Mouse (Mus musculus): Measurements from ENCODE around the gene Gm2115. TPM values are rescaled to one million over a fixed set of nuclear protein-coding genes. Genes with fewer than 3 reads are reported as not detected.

Gm2115 gene
- total RNA-seq, 4 experiments from 2014 or later, result 56.1 to 86.9 (median 68.5) TPM

- no peak for DNase-seq (ENCODE audit: low spot score in 2 of 2)
Observed at GRCm38 (mm10) chr7:84586360-84587100, 57.8 kb downstream of the Gm2115 start.

- no peak for DNase-seq (ENCODE audit: low spot score in 2 of 2)
Observed at GRCm38 (mm10) chr7:84587101-84587783, 58.5 kb downstream of the Gm2115 start.

- no peak for DNase-seq (ENCODE audit: low spot score in 2 of 2)
Observed at GRCm38 (mm10) chr7:84590622-84591021, 61.9 kb downstream of the Gm2115 start.

DNA sequence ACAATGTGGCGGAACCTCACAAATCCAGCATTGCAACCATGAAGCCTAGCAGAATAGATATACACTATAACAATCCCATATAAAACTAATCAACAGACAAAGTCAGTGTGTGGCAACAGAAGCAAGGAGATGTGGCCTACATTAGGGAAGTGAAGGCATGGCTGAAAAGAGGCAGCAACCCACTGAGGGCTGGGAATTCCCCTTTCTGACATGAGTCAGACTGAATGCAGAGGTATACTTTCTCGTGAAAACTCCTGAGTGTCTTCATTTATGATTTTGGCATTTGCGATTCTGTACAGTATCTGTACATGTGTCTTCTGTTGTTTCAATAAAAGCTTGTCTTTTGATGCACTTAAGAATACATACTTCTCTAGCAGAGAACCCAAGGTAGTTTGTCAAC is 62.6 kb downstream of the Gm2115 start:
- no peak for DNase-seq (ENCODE audit: low spot score in 2 of 2)

DNA sequence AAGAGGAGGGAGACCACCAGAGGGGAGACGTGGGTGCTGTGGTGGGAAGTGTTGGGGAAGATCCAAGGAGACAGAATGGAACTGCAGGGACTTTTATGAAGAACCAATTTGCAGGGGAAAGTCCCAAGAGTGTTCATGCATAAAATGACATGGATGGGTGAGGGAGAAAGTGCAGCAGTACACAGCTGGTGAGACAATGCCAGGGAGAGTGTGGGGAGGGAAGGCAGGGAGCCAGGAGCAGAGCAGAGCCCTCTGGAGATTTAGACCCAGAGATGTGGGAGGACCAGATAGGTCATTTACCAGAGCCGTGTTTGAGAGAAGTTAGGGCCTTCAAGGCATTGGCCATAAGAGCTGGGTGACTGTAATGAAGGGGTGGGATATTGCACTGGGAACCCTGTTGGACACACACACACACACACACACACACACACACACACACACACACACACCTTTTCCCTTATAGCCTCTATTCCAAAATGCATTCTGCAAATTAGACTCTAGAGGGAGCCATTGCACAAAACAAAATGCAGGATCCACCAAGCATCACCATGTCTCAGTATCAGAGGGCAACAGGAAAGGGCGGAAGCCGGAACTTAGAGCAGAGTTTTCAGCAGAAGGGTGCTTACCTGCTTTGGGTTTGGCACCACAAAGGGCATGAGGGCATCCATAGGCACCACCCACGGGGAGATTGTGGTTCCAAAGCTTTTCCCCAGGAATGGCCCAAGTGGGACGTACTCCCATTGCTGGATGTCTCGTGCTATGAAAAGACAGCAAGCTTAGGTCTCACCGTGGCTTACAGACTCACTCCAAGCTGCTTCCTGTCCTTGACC is 65.5 kb downstream of the Gm2115 start:
- DNase-seq (ENCODE audit: low spot score in 2 of 2), result peak in 1 of 2 experiments; percentile 34

- DNase-seq (ENCODE audit: low spot score in 2 of 2), result no peak
Observed at GRCm38 (mm10) chr7:84594917-84595303, 66.2 kb downstream of the Gm2115 start.

DNA sequence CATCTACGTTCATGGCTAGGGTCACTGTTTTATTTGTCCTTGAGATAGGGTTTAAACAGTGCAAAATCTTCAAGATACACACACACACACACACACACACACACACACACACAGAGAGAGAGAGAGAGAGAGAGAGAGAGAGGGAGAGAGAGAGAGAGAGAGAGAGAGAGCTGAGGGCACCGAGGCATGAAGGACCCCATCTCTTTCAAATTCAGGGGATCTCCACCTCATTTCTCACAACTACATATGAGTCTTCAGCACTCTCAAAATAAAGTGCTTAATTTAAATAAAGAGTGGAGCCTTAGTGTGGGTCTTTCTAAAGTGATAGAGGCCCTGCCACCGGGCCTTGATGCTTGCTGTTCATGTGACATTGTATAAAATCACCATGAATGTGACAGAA is 67.2 kb downstream of the Gm2115 start:
- DNase-seq (ENCODE audit: low spot score in 2 of 2), result no peak

DNA sequence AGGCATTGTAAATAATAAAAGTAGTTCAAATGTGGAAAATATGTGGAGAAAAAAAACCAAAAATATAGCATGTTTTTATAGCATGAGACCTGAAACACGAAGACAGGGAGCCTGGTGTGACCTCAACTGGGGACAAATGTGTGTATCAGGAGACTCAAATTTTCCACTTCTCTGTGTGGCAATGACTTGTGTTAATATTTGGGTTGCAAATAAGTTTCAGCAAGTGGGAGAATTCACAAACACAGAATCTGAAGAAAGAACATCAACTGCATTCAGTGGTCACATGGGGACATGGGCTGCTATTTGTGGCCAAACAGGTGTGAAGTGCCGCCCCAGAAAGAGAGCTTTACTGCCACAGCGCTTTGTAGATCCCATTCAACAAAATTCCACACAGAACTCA is 67.9 kb downstream of the Gm2115 start:
- DNase-seq (ENCODE audit: low spot score in 2 of 2), result no peak

- DNase-seq (ENCODE audit: low spot score in 2 of 2), result no peak
Observed at GRCm38 (mm10) chr7:84600631-84601030, 71.9 kb downstream of the Gm2115 start.

DNA sequence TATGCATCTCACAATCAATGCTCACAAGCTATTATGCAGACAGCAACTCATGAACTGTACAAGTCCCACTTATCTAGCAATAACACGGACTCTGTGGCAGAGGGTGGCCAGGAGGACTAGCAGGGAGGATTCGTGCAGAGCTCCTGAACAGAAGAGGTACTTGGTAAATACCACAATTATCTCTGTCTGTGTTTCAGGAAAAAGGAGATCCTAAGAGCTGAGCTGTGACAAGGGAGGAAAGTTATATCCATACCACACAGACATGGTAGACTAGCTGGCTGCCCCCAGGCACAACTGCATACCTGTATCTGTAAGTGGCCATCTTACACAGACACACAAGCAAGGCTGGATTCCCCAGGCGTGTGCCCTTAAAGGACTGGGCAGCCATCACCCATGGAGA is 72.6 kb downstream of the Gm2115 start:
- no peak for DNase-seq (ENCODE audit: low spot score in 2 of 2)

GRCm38 (mm10) chr7:84604501-84604900 is 75.7 kb downstream of the Gm2115 start:
- no peak for DNase-seq (ENCODE audit: low spot score in 2 of 2)

GRCm38 (mm10) chr7:84605033-84605687 is 76.4 kb downstream of the Gm2115 start:
- DNase-seq (ENCODE audit: low spot score in 2 of 2), result peak in 1 of 2 experiments; percentile 18

GRCm38 (mm10) chr7:84605704-84606292 is 77.0 kb downstream of the Gm2115 start:
- DNase-seq (ENCODE audit: low spot score in 2 of 2), result peak; percentile 75 to 83

- DNase-seq (ENCODE audit: low spot score in 2 of 2), result no peak
Observed at GRCm38 (mm10) chr7:84606293-84606749, 77.6 kb downstream of the Gm2115 start, which contains the start of gene Fah. Fah (minus strand) TSS chr7:84606722.

- no peak for DNase-seq (ENCODE audit: low spot score in 2 of 2)
Observed at GRCm38 (mm10) chr7:84611609-84612008, 82.9 kb downstream of the Gm2115 start.

GRCm38 (mm10) chr7:84612445-84612844 is 83.7 kb downstream of the Gm2115 start:
- DNase-seq (ENCODE audit: low spot score in 2 of 2), result no peak

- no peak for DNase-seq (ENCODE audit: low spot score in 2 of 2)
Observed at GRCm38 (mm10) chr7:84618951-84619350, 90.2 kb downstream of the Gm2115 start.

- no peak for DNase-seq (ENCODE audit: low spot score in 2 of 2)
Observed at GRCm38 (mm10) chr7:84620956-84621355, 92.2 kb downstream of the Gm2115 start.

DNA sequence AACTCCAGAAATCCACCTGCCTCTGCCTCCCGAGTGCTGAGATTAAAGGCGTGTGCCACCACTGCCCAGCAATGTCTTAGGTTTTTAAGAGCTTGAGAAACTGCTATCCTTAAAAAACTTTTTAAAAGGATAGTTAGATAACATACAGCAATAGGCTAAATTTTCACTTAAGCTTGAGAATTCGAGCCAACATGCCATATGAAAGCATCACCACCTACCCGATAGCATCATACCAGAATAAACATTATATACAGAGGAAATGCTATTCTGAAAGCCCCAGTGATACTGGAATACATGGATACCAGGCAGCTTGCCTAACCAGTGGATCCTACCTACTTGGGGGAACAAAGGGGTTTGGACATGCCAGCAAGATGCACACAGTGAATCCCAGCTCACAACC is 95.0 kb downstream of the Gm2115 start:
- no peak for DNase-seq (ENCODE audit: low spot score in 2 of 2)

GRCm38 (mm10) chr7:84631878-84632277 is 103.1 kb downstream of the Gm2115 start:
- no peak for DNase-seq (ENCODE audit: low spot score in 2 of 2)
